Mouse (Mus musculus) heart, adult 2 months (tissue): Measurements from ENCODE around the gene Ddx59.

Source experiments
- CTCF ChIP-seq: fragments of 200-600 bp; IDR thresholded peaks from 2 replicates; pipeline ENCODE4 v1.8.1; 2022; ENCODE audit warnings: antibody characterized with exemption, mild to moderate bottlenecking, moderate library complexity
- POLR2A ChIP-seq: fragments of 200-500 bp; IDR thresholded peaks from 2 replicates; pipeline ENCODE4 v1.6.1; 2011; ENCODE audit warnings: mild to moderate bottlenecking, low read depth, low read length, control low read depth; ENCODE audit not compliant: insufficient read depth

- TF ChIP-seq POLR2A (no peak), CTCF (no peak)
Observed at GRCm38 (mm10) chr1:136457403-136457802, 42.3 kb downstream of the Ddx59 start.
